Mouse (Mus musculus): Measurements from ENCODE around the gene Panx3.
A peak's percentile ranks its signal among the peaks of the same experiment; 100 is the strongest.

The Panx3 gene

GRCm38 (mm10) chr9:37634269-37634668 is 34.8 kb downstream of the Panx3 start:
- no peak for DNase-seq (ENCODE audit: low read depth, low spot score)

GRCm38 (mm10) chr9:37632305-37632704 is 36.7 kb downstream of the Panx3 start:
- DNase-seq (ENCODE audit: low read depth, low spot score), result no peak

- DNase-seq (ENCODE audit: low read depth, low spot score), result no peak
Measured at GRCm38 (mm10) chr9:37629941-37630340, 39.1 kb downstream of the Panx3 start.

- no peak for DNase-seq (ENCODE audit: low read depth, low spot score)
Measured at GRCm38 (mm10) chr9:37628581-37628980, 40.5 kb downstream of the Panx3 start.

- DNase-seq (ENCODE audit: low read depth, low spot score), result no peak
Measured at GRCm38 (mm10) chr9:37627263-37627662, 41.8 kb downstream of the Panx3 start.

GRCm38 (mm10) chr9:37626103-37626567 is 42.9 kb downstream of the Panx3 start:
- no peak for DNase-seq (ENCODE audit: low read depth, low spot score)

- peak; percentile 94 for DNase-seq (ENCODE audit: low read depth, low spot score)
Measured at GRCm38 (mm10) chr9:37625641-37626040, 43.4 kb downstream of the Panx3 start.

- no peak for DNase-seq (ENCODE audit: low read depth, low spot score)
Measured at GRCm38 (mm10) chr9:37625129-37625528, 43.9 kb downstream of the Panx3 start.

- no peak for DNase-seq (ENCODE audit: low read depth, low spot score)
Measured at GRCm38 (mm10) chr9:37624502-37624901, 44.5 kb downstream of the Panx3 start.

GRCm38 (mm10) chr9:37623981-37624380 is 45.1 kb downstream of the Panx3 start:
- DNase-seq (ENCODE audit: low read depth, low spot score), result no peak

- peak; percentile 59 for DNase-seq (ENCODE audit: low read depth, low spot score)
Measured at GRCm38 (mm10) chr9:37621290-37621689, 47.7 kb downstream of the Panx3 start.

GRCm38 (mm10) chr9:37616770-37617169 is 52.3 kb downstream of the Panx3 start:
- DNase-seq (ENCODE audit: low read depth, low spot score), result no peak

GRCm38 (mm10) chr9:37615220-37615619 is 53.8 kb downstream of the Panx3 start:
- DNase-seq (ENCODE audit: low read depth, low spot score), result no peak

GRCm38 (mm10) chr9:37614316-37614715 is 54.7 kb downstream of the Panx3 start:
- DNase-seq (ENCODE audit: low read depth, low spot score), result no peak

GRCm38 (mm10) chr9:37613911-37614280 is 55.1 kb downstream of the Panx3 start:
- no peak for DNase-seq (ENCODE audit: low read depth, low spot score)

- peak; percentile 88 for DNase-seq (ENCODE audit: low read depth, low spot score)
Measured at GRCm38 (mm10) chr9:37613182-37613910, 55.7 kb downstream of the Panx3 start, which contains the start of gene Spa17. Spa17 (minus strand) TSS chr9:37613722.
